Mouse (Mus musculus) Patski (cell line): Measurements from ENCODE around the gene Abraxas2. TPM values are rescaled to one million over a fixed set of nuclear protein-coding genes. Genes with fewer than 3 reads are reported as not detected.

Experiments
- ATAC-seq: fragments of 100-300 bp; one replicate; pipeline ENCODE4 v1.8.0; 2021
- CTCF ChIA-PET: fragments of 350-600 bp; sonication (Branson Sonifier 250); formaldehyde crosslinking; loops from one replicate; lab custom pipeline; 2022; ENCODE audit warnings: inconsistent platforms; lab: Charles Lee
- POLR2A ChIA-PET: fragments of 350-600 bp; sonication (Branson Sonifier 250); formaldehyde crosslinking; loops from one replicate; lab custom pipeline; 2022; ENCODE audit warnings: antibody characterized with exemption, inconsistent platforms; lab: Charles Lee
- DNase-seq: peaks from one replicate; pipeline ENCODE4 v3.0.0-alpha.2; 2011; ENCODE audit warnings: low read depth, low spot score
- H3K27me3 ChIP-seq: fragments of 371-371 bp; one replicate; pipeline ENCODE4 v1.5.1; 2021
- CTCF ChIP-seq: fragments of 100-300 bp; IDR thresholded peaks from one replicate; pipeline ENCODE4 v1.5.1; 2021
- in situ Hi-C: fragments of 300-500 bp; cut with MboI; formaldehyde crosslinking; loops from 3 replicates; pipeline ENCODE4 v1.11.1; 2018; ENCODE audit warnings: low pct_unique_long_range_greater_than_20kb, mixed read lengths
- polyA plus RNA-seq: library from polyadenylated mRNA; unstranded; gene quantifications from one replicate; pipeline ENCODE4 v1.2.3, GENCODE M21; 2021

Gene Abraxas2
- polyA plus RNA-seq, 1 experiment from 2014 or later = 40.5 TPM

GRCm38 (mm10) chr7:132894841-132895555 is 36.0 kb downstream of the Abraxas2 start:
- DNase-seq = no peak
- POLR2A ChIA-PET = no interaction called here
- CTCF ChIA-PET = interaction anchor here (0.5 to 2.9 kb wide), 3 partner anchors 10 to 82 kb away, joined by 3 to 6 read pairs (median 4); partner anchors contain the start of gene Fam53b
- no peak for ATAC-seq
- H3K27me3 ChIP-seq = no peaks in the 10 kb centered on the region
- in situ Hi-C loops = loop anchor here (5.0 kb wide), 1 partner anchor 243 kb away; no protein-coding TSS in a partner anchor
- no peak for TF ChIP-seq CTCF

- POLR2A ChIA-PET = no interaction called here
- DNase-seq (no peak), ATAC-seq (no peak)
- no peak for TF ChIP-seq CTCF
- in situ Hi-C loops = loop anchor here (5.0 kb wide), 1 partner anchor 244 kb away; no protein-coding TSS in a partner anchor
- CTCF ChIA-PET = interaction anchor here (1.2 to 2.9 kb wide), 3 partner anchors 9 to 85 kb away, joined by 3 to 6 read pairs (median 3); partner anchors contain the start of gene Fam53b
- no peaks in the 10 kb centered on the region for H3K27me3 ChIP-seq
Measured at GRCm38 (mm10) chr7:132896206-132896815, 37.3 kb downstream of the Abraxas2 start.

- CTCF ChIA-PET = interaction anchor here (1.2 to 2.9 kb wide), 3 partner anchors 8 to 84 kb away, joined by 3 to 7 read pairs (median 6); no protein-coding TSS in a partner anchor
- POLR2A ChIA-PET = no interaction called here
- TF ChIP-seq CTCF = no peak
- ATAC-seq = no peak
- no peaks in the 10 kb centered on the region for H3K27me3 ChIP-seq
- in situ Hi-C loops = loop anchor here (5.0 kb wide), 1 partner anchor 245 kb away; no protein-coding TSS in a partner anchor
- DNase-seq = no peak
Measured at GRCm38 (mm10) chr7:132897258-132897657, 38.2 kb downstream of the Abraxas2 start.

- ChIA-PET POLR2A (no interaction called here), CTCF (interaction anchor here (0.7 to 2.0 kb wide), 11 partner anchors 21 to 423 kb away, joined by 3 to 7 read pairs (median 4); partner anchors contain the start of gene Fam53b)
- peak; percentile 83 for TF ChIP-seq CTCF
- DNase-seq = no peak
- no peak for ATAC-seq
- H3K27me3 ChIP-seq = no peaks in the 10 kb centered on the region
- in situ Hi-C loops = loop anchor here (5.0 kb wide), 1 partner anchor 246 kb away; no protein-coding TSS in a partner anchor
Measured at GRCm38 (mm10) chr7:132898234-132898633, 39.2 kb downstream of the Abraxas2 start.

- DNase-seq = no peak
- TF ChIP-seq CTCF = no peak
- in situ Hi-C loops = no loop called here
- POLR2A ChIA-PET = no interaction called here
- no peaks in the 10 kb centered on the region for H3K27me3 ChIP-seq
- CTCF ChIA-PET = no interaction called here
- ATAC-seq = peak; percentile 51
Measured at GRCm38 (mm10) chr7:132900826-132901531, 42.0 kb downstream of the Abraxas2 start.

GRCm38 (mm10) chr7:132903796-132904195 is 44.8 kb downstream of the Abraxas2 start:
- no peaks in the 10 kb centered on the region for H3K27me3 ChIP-seq
- in situ Hi-C loops = no loop called here
- no peak for ATAC-seq
- DNase-seq = no peak
- CTCF ChIA-PET = interaction anchor here (2.1 kb wide), 1 partner anchor 8 kb away, joined by 6 read pairs; no protein-coding TSS in a partner anchor
- POLR2A ChIA-PET = interaction anchor here (0.8 kb wide), 1 partner anchor 155 kb away, joined by 8 read pairs; no protein-coding TSS in a partner anchor
- peak; percentile 39 for TF ChIP-seq CTCF

GRCm38 (mm10) chr7:132921971-132922370 is 62.9 kb downstream of the Abraxas2 start:
- DNase-seq (no peak), ATAC-seq (no peak)
- in situ Hi-C loops = no loop called here
- POLR2A ChIA-PET = no interaction called here
- H3K27me3 ChIP-seq = no peaks in the 10 kb centered on the region
- CTCF ChIA-PET = no interaction called here
- no peak for TF ChIP-seq CTCF

- CTCF ChIA-PET = interaction anchor here (1.0 to 1.5 kb wide), 3 partner anchors 10 to 27 kb away, joined by 3 to 5 read pairs (median 3); no protein-coding TSS in a partner anchor
- no peak for DNase-seq
- H3K27me3 ChIP-seq = no peaks in the 10 kb centered on the region
- ATAC-seq = no peak
- POLR2A ChIA-PET = no interaction called here
- no peak for TF ChIP-seq CTCF
- in situ Hi-C loops = no loop called here
Measured at GRCm38 (mm10) chr7:132925227-132925626, 66.2 kb downstream of the Abraxas2 start.

GRCm38 (mm10) chr7:132927201-132927600 is 68.2 kb downstream of the Abraxas2 start:
- no peaks in the 10 kb centered on the region for H3K27me3 ChIP-seq
- CTCF ChIA-PET = interaction anchor here (1.4 kb wide), 1 partner anchor 52 kb away, joined by 3 read pairs; no protein-coding TSS in a partner anchor
- POLR2A ChIA-PET = interaction anchor here (0.6 kb wide), 1 partner anchor 66 kb away, joined by 6 read pairs; no protein-coding TSS in a partner anchor
- in situ Hi-C loops = no loop called here
- TF ChIP-seq CTCF = no peak
- ATAC-seq (no peak), DNase-seq (no peak)

GRCm38 (mm10) chr7:132930055-132930454 is 71.0 kb downstream of the Abraxas2 start:
- CTCF ChIA-PET = interaction anchor here (1.4 kb wide), 1 partner anchor 25 kb away, joined by 3 read pairs; no protein-coding TSS in a partner anchor
- TF ChIP-seq CTCF = peak; percentile 56
- POLR2A ChIA-PET = interaction anchor here (0.6 to 0.9 kb wide), 2 partner anchors 50 to 70 kb away, joined by 3 read pairs; no protein-coding TSS in a partner anchor
- ATAC-seq (no peak), DNase-seq (no peak)
- in situ Hi-C loops = loop anchor here (5.0 kb wide), 1 partner anchor 37 kb away; no protein-coding TSS in a partner anchor
- no peaks in the 10 kb centered on the region for H3K27me3 ChIP-seq
